Mouse (Mus musculus) bone marrow, adult 2 months (tissue): ENCODE results near the gene Stat5a.

Source experiments
- CTCF ChIP-seq: fragments of 200-500 bp; IDR thresholded peaks from 2 replicates; pipeline ENCODE4 v1.5.1; 2011; ENCODE audit warnings: low read length, control low read depth; ENCODE audit not compliant: control insufficient read depth, insufficient read depth
- POLR2A ChIP-seq: fragments of 200-500 bp; IDR thresholded peaks from 2 replicates; pipeline ENCODE4 v1.6.1; 2011; ENCODE audit warnings: low read depth, mild to moderate bottlenecking, control low read depth, low read length, borderline replicate concordance; ENCODE audit not compliant: control insufficient read depth

GRCm38 (mm10) chr11:100855178-100855577 is 4.0 kb upstream of the Stat5a start:
- TF ChIP-seq CTCF (no peak), POLR2A (no peak)
